Mouse (Mus musculus) brain, adult 2 months (tissue): ENCODE results near the gene E2f2.

Experiments
- DNase-seq: peaks from one replicate; pipeline ENCODE4 v3.0.0; 2011; ENCODE audit warnings: low read depth, low spot score

Gene E2f2

GRCm38 (mm10) chr4:136174216-136175193 is 2.3 kb downstream of the E2f2 start:
- no peak for DNase-seq

- DNase-seq, result no peak
Observed at GRCm38 (mm10) chr4:136176022-136176552, 3.9 kb downstream of the E2f2 start.

DNA sequence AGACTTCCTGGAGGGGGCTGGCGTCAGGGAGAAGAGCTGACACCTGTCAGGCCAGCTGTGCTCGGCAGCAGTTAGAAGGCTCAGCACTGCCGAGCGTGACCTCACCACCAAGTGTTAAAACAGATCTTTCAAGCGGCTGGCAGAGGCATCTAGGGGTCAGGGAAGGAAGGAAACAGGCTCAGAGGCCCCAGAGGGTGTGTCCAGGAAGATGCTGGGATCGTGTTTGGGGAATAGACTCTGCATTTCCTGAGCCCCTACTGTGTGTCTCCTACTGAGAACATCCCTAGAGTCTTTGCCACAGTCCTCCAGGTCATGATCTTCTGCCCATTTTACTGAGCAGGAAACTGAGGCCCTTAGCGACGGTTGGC is 5.0 kb downstream of the E2f2 start:
- DNase-seq, result no peak

GRCm38 (mm10) chr4:136177612-136178474 is 5.6 kb downstream of the E2f2 start:
- DNase-seq, result no peak

DNA sequence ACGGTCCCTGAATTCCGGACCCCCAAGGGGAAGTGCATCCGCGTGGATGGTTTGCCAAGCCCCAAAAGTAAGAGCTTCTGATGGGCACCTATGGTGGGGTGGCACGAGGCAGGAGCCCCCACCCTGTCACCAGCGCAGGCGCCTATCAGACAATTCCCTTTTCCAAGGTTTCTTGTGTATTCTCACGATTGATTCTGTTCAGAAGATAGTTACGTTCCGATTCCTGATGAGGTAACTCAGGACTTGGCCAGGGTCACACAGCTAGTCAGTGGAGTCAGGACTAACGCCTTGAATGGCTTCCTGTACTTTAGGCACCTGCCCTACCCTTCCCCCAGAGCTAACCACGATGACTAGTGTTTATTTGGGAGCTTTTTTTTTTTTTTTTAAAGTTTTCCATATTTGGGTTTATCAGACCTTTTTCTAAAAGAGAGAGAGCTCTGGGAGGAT is 6.3 kb downstream of the E2f2 start:
- DNase-seq, result no peak

- no peak for DNase-seq
Observed at GRCm38 (mm10) chr4:136179456-136179855, 7.3 kb downstream of the E2f2 start.

GRCm38 (mm10) chr4:136179998-136180397 is 7.8 kb downstream of the E2f2 start:
- peak; percentile 70 for DNase-seq

DNA sequence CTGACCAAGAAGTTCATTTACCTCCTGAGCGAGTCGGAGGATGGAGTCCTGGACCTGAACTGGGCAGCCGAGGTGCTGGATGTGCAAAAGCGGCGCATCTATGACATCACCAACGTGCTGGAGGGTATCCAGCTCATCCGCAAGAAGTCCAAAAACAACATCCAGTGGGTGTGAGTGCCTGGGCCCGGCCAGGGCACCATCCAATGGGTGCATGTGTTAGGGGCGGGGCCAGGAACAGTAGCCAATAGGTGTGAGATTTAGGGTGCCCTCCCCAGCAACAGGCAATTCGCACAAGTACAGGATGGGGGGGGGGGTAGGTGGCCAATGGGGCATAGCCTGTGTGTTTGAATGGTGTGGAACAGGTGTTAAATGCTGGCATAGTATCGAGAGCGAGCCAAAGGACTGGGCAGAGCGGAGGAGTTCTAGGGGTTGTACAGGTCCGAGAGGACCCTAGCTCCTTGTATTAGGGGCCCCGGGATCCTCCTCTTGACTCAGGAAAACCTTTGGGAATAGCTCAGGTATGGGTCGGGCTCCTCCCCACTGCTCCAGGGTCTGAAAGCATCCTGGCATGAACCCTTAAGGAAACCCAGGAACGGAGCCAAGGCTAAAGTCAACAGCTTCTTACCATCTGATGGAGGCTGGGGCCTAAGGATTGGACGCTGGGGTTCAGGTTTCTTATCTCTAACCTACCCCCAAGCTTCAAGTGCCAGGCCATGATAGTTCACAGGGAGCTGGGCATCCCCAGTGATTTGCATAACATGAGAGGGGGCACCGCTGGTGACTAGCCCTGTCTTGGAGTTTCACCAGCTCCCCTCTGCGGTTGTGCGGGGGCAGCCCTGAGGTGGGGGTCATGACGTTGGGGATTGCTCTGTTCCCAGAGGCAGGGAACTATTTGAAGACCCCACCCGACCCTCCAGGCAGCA is 8.5 kb downstream of the E2f2 start:
- DNase-seq, result peak; percentile 91

DNA sequence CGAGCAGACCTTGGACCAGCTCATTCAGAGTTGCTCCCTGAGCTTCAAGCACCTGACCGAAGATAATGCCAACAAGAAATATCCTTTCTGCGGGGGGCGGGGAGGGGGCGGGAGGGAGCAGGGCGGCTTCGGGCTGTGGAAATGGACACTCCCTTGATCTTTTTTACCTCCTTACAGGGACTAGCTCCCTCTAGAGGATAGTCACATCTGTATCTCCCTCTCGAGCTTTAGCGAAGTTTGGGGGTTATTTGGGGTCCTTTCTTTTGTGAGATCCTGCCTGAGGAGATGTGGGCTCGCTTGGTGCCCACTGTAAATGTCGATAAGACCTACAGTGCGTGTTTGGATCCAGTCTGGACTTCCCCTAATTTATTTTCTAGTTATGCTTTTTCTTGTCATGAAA is 9.2 kb downstream of the E2f2 start:
- DNase-seq, result peak; percentile 32

- DNase-seq, result peak; percentile 66
Observed at GRCm38 (mm10) chr4:136185375-136185774, 13.2 kb downstream of the E2f2 start.

DNA sequence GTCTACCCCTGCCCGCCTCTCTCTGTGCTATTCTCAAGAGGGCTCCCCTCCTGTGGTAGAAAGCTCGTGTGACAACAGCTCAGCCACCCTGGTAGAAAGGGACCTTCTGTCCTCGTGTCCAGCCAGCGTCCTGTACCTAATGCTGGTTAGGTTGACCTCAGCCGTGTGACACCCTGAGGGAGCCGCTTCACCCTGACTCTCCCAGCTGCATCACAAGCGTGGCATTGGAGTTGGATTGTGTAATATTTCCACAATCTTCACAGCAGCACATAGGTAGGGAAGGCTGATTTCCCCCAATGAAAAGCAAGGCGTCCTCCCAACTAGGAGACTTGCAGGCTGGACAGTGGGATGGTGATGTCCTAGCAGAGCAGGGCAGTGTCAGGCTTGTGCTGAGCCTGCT is 14.1 kb downstream of the E2f2 start:
- no peak for DNase-seq

DNA sequence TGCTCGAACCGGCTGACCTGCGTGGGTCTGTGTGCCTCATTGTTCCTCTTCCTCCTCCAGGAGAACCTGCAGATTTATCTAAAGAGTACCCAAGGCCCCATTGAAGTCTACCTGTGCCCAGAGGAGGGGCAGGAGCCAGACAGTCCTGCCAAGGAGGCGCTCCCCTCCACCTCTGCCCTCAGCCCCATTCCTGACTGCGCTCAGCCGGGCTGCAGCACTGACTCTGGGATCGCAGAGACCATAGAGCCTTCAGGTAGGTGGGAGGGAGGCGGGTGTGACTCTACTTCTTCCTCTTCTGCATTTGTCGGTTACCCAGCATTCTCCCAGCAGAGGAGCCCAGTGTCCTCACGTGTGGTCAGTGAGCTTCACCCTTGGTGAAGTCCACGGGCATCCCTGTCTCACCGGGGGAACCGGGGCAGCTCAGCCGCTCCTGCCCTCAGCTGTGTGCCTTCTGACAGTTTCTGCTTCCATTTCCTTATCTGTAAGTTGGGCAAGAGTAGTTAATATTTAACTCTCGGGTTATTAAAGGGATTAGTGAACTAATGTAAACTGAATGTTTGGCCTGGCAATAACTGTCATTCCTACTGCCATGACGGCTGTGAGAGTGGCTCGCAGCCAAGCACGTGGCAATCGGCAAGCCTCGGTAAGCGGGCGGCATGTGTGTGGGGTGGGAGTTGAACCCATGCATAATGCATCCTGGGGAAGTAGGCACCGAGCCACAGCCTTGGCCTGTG is 14.7 kb downstream of the E2f2 start:
- DNase-seq, result no peak

DNA sequence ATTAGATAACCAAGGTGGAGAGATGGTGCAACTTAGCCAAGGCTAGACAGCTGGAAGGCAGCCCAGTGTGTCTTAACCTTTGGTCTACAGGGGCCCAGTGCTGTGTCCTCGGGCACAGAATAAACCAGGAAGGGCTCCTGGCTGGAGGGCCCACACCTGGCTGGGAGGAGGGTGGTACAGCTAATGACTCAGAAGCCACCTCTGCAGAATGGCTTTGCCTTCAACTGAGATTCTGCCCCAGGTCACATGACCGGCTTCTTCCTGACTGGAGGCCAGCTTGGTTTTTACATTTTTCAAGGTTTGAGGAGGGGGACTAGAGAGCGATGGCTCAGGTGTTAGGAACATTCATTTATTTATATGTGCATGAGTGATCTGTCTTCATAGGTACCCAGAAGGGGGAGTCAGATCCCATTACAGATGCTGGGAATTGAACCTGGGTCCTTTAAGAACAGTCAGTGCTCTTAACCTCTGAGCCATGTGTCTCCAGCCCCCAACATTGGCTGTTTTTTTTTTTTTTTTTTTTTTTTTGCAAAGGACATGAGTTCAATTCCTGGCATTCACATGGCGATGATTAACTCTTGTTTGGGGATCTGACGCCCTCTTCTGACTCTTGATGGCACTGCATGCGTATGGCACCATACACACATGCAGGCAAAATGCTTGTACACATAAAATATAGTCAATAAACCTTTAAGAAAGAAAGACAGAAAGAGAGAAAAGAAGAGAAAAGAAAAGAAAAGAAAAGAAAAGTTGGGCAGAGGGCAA is 17.0 kb downstream of the E2f2 start:
- no peak for DNase-seq

DNA sequence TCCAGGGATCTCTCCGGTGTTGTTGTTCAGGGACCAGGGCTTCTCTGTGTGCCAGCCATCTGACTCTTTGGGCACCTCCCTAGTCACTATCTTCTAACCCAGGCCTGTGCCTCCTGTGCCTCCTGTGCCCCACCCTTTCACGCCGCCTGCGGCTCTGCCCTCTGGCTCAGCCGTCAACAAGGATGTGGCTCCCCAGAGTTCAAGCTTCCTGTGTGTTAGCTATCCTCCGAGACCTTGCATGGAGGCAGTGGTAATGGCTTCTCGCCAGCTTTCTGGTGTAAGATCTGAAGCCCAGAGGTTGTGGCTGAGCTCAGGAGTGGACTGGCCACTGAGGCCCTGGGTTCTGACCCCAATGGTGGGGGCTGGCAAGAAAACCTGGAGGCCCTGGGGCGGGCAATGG is 17.7 kb downstream of the E2f2 start:
- DNase-seq, result no peak

GRCm38 (mm10) chr4:136193571-136193970 is 21.4 kb downstream of the E2f2 start:
- no peak for DNase-seq

DNA sequence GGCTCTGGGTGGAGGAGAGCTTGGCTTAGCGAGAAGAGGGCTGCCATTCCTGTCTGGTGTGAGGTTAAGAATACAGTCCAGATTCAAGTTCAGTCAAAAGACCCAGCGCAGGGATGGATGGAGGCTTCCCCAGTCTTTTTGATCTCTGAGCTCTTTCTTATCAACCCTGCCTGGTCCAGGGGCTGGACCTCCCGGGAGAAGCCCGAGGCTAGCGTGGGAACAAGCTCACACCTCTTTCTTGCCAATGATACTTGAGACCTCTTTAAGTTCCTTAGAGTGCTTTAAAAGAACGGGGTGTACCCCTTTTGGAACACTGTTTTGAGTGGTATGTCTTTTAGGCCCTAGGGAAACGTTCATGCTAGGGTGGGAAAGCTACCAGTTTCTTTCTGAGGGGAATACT is 22.8 kb downstream of the E2f2 start:
- no peak for DNase-seq

DNA sequence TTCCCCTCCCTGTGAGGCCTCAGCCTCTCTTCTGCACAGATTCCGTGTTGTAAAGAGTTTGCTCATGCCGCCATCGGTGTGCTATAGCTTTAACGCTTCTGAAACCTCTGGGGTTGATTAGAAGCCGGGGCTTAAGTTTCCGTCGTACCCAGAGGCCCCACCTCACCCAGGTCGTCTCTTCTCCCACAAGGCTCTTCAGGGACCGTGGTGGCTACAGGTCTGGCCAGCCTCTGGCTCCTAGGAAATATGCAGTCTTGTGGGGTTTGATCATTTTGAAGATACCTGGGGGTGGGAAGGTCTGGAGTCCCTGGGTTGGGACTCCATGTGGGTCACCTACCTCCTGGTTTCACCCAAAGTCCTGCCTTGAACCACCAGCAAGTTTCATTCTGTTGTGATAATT is 23.4 kb downstream of the E2f2 start:
- no peak for DNase-seq

DNA sequence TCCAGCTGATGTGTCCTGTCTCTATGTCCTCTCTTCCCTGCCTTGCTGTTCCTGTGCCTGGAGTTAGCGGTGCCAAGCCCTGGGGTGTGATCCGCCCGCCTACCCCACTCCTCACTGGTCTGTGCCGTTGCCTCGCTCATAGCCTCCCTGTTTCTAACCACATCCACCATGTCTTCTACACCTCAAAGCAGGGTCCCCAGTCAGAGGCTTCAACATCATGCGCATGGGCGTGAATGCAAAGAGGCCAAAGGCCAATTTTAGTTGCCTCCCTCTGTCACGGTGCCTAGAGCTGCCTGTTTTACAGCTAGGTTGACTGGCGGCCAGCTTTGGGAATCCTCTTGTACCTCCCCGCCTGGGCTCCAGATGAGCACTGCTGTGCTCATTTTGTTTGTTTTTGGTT is 24.0 kb downstream of the E2f2 start:
- DNase-seq, result no peak

- DNase-seq, result no peak
Observed at GRCm38 (mm10) chr4:136198846-136199245, 26.7 kb downstream of the E2f2 start.
